Mouse (Mus musculus): ENCODE results near the gene Wfdc11.

Wfdc11 gene

DNA sequence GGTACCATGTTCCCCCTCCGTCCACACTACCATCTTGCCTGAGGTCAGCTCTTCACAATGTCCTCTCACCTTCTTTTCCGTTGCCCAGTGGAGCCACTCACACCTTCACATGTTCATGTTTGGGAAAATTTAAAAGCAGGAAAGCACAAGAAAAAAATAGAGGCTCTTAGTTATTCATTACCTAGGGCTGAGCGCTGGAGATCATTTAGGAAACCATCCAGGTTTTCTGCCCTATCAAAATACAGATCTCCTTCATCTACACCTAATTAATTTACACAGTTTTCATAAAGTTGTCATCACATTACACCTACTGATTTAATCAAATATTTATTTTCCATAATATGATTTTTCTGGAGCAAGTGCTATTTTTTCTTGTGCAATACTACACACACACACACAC lies 35.2 kb downstream of the Wfdc11 start, which contains the start of gene Wfdc16:
TSS of gene Wfdc16 (minus strand) at position 101 of the 400 bp plus-strand sequence.
- no peak for DNase-seq (ENCODE audit: low spot score)

GRCm38 (mm10) chr2:164635266-164635665 lies 38.6 kb downstream of the Wfdc11 start:
- no peak for DNase-seq (ENCODE audit: low spot score)

DNA sequence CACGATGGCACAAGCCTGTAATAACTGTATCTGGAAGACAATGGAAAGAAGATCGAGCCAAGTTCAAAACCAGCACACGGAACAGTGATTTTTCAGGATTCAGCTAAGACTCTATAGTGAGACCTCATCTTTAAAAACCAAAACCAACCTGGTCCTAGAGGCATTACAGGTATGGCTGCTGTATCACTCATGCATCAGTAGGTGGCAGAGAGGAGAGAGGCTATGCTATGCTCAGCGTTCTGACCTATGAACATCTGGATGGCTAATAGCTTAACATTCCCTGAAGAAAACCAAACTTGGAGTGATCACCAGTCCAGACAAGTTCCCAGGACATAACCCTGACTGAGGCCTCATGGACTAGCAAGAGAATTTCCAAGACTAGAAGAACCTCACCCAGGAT lies 52.1 kb downstream of the Wfdc11 start:
- DNase-seq (ENCODE audit: low spot score): no peak

DNA sequence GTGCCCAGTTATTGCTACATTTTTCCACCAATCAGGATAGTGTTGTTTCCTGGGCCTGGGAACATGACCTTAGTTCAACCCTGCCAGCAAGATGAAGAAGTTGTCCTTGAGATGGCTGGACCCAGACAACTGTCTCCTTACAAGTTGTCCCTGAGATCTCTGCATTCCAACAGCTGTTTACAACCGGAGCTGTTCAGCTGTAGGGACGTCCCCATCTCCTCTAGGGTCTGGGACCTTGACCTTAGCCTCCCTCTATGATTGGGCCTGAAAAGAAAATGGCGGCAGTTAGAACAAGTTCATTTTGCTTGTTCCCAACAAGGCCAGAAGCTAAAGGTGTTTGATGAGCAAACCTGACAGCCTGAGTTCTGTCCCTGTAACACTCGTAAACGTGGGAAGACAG lies 54.8 kb downstream of the Wfdc11 start:
- DNase-seq (ENCODE audit: low spot score): no peak

DNA sequence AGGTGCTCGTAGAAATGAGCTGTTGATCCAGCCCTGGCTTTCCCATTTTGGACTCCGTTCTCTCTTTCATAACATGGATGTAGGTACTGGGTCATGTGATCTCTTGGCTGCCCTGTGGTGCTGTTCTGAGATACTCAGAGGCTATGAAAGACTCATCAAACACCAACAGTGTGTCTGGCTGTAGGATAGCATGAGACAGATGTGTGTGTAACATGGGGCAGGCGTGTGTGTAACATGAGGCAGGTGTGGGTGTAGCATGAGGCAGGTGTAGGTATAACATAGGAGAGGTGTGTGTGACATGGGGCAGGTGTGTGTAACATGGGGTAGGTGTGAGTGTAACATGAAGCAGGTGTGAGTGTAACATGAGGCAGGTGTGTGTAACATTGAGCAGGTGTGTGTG lies 58.5 kb downstream of the Wfdc11 start:
- DNase-seq (ENCODE audit: low spot score): no peak

DNA sequence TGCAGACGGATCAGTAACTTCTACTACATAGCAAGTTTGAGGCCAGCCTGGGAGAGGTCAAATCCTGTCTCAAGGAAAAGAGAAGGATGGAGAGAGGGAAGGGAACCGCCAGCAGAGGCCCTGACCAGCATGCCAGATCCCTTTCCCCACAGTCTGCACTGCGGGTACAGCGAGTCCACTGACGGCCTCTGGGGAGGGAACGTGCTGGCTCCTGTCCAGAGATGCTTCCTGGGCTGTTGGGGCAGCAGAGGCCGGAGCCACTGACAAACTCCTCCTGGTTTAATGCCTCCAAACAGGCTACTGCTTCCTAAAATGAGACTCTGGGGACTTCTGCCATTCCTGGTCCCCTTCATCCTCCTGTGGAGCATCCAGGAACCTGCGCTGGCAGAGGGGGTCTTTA lies 60.4 kb downstream of the Wfdc11 start, which contains the start of the genes Wfdc6b and Wfdc8:
TSS of gene Wfdc6b (plus strand) at position 52 of the 400 bp plus-strand sequence.
TSS of gene Wfdc8 (minus strand) at position 156 of the 400 bp plus-strand sequence.
- DNase-seq (ENCODE audit: low spot score): peak; percentile 14

Measured in urinary bladder, postnatal 25 days (tissue).